Mouse (Mus musculus) spleen, embryonic (tissue): ENCODE results near the gene Kcnn4.

Experiments
- CTCF ChIA-PET: fragments of 350-600 bp; sonication (Branson Sonifier 250); formaldehyde crosslinking; loops from one replicate; lab custom pipeline; 2022; lab: Charles Lee

Gene Kcnn4

GRCm38 (mm10) chr7:24369731-24370541 lies at the start of gene Kcnn4:
Gene Kcnn4 (plus strand): TSS chr7:24370263.
- CTCF ChIA-PET, result interaction anchor here (0.5 to 2.4 kb wide), 3 partner anchors 15 to 70 kb away, joined by 3 to 14 read pairs (median 9); no protein-coding TSS in a partner anchor

GRCm38 (mm10) chr7:24322593-24322992 lies 47.5 kb upstream of the Kcnn4 start:
- CTCF ChIA-PET, result no interaction called here

GRCm38 (mm10) chr7:24325197-24325596 lies 44.9 kb upstream of the Kcnn4 start:
- CTCF ChIA-PET, result no interaction called here

GRCm38 (mm10) chr7:24325675-24326128 lies 44.4 kb upstream of the Kcnn4 start:
- CTCF ChIA-PET, result no interaction called here

- CTCF ChIA-PET, result no interaction called here
Measured at GRCm38 (mm10) chr7:24326273-24327135, 43.6 kb upstream of the Kcnn4 start.

GRCm38 (mm10) chr7:24327281-24327975 lies 42.6 kb upstream of the Kcnn4 start:
- CTCF ChIA-PET, result no interaction called here

- CTCF ChIA-PET, result no interaction called here
Measured at GRCm38 (mm10) chr7:24333304-24333986, 36.6 kb upstream of the Kcnn4 start, which contains the start of gene Tescl. Gene Tescl (minus strand): TSS chr7:24333936.

- CTCF ChIA-PET, result interaction anchor here (0.7 to 1.7 kb wide), 3 partner anchors 28 to 94 kb away, joined by 4 to 9 read pairs (median 7); no protein-coding TSS in a partner anchor
Measured at GRCm38 (mm10) chr7:24335699-24336309, 34.3 kb upstream of the Kcnn4 start.

GRCm38 (mm10) chr7:24338241-24338640 lies 31.8 kb upstream of the Kcnn4 start:
- CTCF ChIA-PET, result interaction anchor here (0.6 kb wide), 1 partner anchor 17 kb away, joined by 14 read pairs; no protein-coding TSS in a partner anchor

- CTCF ChIA-PET, result no interaction called here
Measured at GRCm38 (mm10) chr7:24343701-24344272, 26.3 kb upstream of the Kcnn4 start.

GRCm38 (mm10) chr7:24346444-24346843 lies 23.6 kb upstream of the Kcnn4 start:
- CTCF ChIA-PET, result no interaction called here

- CTCF ChIA-PET, result no interaction called here
Measured at GRCm38 (mm10) chr7:24348896-24349295, 21.2 kb upstream of the Kcnn4 start, which contains the start of gene Lypd5. Gene Lypd5 (plus strand): TSS chr7:24349196.

- CTCF ChIA-PET, result no interaction called here
Measured at GRCm38 (mm10) chr7:24355646-24356045, 14.4 kb upstream of the Kcnn4 start.

- CTCF ChIA-PET, result no interaction called here
Measured at GRCm38 (mm10) chr7:24356081-24356480, 14.0 kb upstream of the Kcnn4 start.

- CTCF ChIA-PET, result no interaction called here
Measured at GRCm38 (mm10) chr7:24357899-24358298, 12.2 kb upstream of the Kcnn4 start.

- CTCF ChIA-PET, result no interaction called here
Measured at GRCm38 (mm10) chr7:24359269-24359668, 10.8 kb upstream of the Kcnn4 start.

GRCm38 (mm10) chr7:24361001-24361400 lies 9.1 kb upstream of the Kcnn4 start:
- CTCF ChIA-PET, result interaction anchor here (0.7 kb wide), 1 partner anchor 90 kb away, joined by 3 read pairs; no protein-coding TSS in a partner anchor

GRCm38 (mm10) chr7:24363228-24363627 lies 6.8 kb upstream of the Kcnn4 start:
- CTCF ChIA-PET, result interaction anchor here (0.6 to 1.8 kb wide), 12 partner anchors 14 to 680 kb away, joined by 3 to 14 read pairs (median 7); no protein-coding TSS in a partner anchor

- CTCF ChIA-PET, result interaction anchor here (1.0 to 1.8 kb wide), 3 partner anchors 19 to 49 kb away, joined by 5 to 14 read pairs (median 5); no protein-coding TSS in a partner anchor
Measured at GRCm38 (mm10) chr7:24364827-24365226, 5.2 kb upstream of the Kcnn4 start.
